Mouse (Mus musculus) spleen, postnatal 36 days (tissue): ENCODE measurements around the gene Cd82.

ENCODE experiments used
- DNase-seq, 2 experiments: peaks; one replicate each; pipeline ENCODE4 v3.0.0; 2022; ENCODE audit warnings: low spot score in 2 of 2, mixed read lengths in 1 of 2

The Cd82 gene

GRCm38 (mm10) chr2:93462760-93463159 is at the start of gene Cd82:
TSS of gene Cd82 (minus strand) at chr2:93463140.
- DNase-seq: peak; percentile 64 to 74

GRCm38 (mm10) chr2:93512130-93512529 is 49.2 kb upstream of the Cd82 start:
- no peak for DNase-seq

DNA sequence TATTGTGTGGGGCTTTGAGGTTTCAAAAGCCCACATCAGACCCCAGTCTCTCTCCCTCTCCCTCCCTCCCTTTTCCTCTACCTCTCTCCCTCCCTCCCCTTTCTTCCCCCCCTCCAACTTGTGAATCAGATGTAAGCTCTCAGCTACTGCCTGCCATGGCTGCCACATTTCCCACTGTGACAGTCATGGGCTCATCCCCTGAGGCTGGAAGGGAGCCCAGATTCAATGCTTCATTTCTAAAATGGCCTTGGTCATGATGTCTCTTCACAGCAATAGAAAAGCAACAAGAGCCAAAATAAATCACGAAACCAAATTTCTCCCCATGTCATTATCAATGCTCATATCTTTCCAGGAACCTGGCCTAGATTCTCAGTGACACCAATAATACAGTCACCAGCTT is 47.9 kb upstream of the Cd82 start:
- no peak for DNase-seq

- no peak for DNase-seq
Measured at GRCm38 (mm10) chr2:93509777-93510750, 47.1 kb upstream of the Cd82 start.

DNA sequence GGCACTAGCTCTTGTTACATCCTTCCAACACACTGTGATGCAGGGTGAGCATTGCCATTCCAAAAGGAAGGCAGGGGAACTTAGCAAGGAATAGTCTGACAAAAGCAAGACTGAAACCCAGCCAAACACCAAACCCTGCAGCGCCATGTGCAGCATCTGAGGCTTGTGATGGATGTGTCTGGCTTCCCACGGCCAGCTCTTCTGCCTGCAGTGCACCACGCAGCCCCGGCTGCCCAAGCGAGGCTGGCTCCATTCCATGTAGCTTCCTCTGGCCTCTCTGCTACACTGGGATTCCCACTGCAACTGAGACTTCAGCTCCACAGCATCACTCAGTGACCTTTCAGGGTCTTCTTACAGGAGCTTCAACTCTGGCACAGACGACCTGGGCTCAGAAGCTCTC is 42.2 kb upstream of the Cd82 start:
- no peak for DNase-seq

GRCm38 (mm10) chr2:93503353-93503752 is 40.4 kb upstream of the Cd82 start:
- DNase-seq: no peak

- DNase-seq: no peak
Measured at GRCm38 (mm10) chr2:93501303-93501702, 38.4 kb upstream of the Cd82 start.

- no peak for DNase-seq
Measured at GRCm38 (mm10) chr2:93497221-93497620, 34.3 kb upstream of the Cd82 start.

DNA sequence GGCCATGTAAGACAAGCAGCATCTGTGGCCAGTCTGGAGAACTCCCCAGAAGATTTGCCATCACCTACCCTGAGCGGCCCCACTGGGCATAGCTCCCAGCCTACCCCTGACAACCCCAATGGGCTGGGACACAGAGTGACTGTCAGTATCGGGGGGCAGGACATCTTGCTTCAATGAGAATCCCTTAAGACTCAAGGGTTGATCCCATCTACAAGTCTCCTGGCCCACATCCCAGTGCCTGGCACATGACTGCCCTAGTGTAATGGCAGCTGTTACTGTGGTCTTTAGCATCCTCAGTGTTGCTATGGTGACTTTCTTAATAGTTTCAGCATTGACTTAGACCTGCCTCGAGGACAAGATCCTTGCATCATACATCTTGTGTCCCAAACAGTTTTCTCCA is 32.2 kb upstream of the Cd82 start:
- DNase-seq: no peak

- no peak for DNase-seq
Measured at GRCm38 (mm10) chr2:93493541-93493940, 30.6 kb upstream of the Cd82 start.

- no peak for DNase-seq
Measured at GRCm38 (mm10) chr2:93490516-93490915, 27.6 kb upstream of the Cd82 start.

GRCm38 (mm10) chr2:93488911-93489587 is 26.1 kb upstream of the Cd82 start:
- no peak for DNase-seq

DNA sequence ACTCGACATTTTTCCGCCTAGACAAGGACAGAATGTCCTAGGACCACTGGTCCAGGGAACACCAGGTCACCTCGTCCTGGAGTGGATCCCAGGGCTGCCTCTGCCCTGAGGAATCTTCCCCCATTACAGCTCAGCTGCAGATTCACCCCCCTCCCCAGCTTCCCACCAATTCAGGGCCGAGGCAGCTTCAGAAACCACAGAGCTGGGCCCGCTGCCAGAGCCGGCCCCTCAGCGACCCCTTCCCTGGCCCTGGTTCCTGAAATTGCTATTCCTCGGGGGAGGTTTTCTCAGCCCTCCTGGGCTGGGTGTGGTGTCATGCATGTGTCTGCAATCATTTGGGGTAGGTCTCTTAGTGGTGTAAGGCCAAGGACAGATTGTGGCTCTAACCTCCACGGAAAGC is 22.5 kb upstream of the Cd82 start:
- no peak for DNase-seq

DNA sequence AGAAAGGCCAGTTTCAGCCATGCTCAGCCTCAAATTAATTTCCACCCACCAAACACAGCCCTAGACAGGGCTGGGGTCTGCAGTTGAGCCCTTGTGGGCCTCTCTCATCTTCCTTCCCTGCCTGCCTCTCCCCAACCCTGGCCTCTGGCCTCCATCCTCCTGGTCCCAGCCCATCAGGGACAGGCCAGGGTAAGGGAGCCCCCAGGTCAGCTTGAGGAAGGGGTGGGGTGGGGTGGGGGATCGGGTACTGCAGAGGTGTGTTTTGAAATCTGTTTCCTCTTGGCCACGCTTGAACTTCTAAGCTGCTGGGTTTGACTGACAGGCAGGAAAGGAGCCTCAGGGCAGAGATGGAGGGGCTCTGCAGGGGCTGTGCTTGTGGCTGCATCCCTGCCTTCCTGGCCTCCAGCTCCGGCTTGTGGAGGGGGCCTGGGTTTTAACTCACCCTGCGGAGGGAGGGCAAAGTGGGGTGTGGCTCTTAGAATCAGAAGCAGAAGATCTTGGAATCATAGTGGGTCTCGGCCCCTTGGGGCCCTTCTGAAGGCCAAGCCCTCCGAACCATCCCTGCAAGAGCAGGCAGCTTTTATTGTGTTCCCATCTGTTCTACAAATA is 19.2 kb upstream of the Cd82 start:
- no peak for DNase-seq

DNA sequence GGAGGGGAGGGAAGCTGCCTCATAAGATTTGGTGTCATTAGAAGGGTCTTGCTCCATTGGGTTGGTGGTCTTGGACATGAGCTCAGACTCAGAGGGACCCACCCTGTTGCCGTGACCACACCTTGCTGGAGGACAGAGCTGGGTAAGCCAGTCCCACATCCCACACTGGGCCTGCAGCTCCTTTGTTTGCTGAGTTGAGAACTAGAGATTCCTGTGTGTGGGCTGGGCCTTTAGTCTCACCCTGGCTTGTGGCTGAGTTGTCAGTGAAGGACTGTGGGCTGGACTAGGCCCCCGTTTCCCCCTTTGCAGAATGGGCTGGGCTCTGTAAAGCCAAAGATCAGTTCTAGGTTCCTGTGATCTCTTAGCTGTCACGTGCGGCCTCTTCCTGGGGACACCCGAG is 15.8 kb upstream of the Cd82 start:
- DNase-seq: no peak

DNA sequence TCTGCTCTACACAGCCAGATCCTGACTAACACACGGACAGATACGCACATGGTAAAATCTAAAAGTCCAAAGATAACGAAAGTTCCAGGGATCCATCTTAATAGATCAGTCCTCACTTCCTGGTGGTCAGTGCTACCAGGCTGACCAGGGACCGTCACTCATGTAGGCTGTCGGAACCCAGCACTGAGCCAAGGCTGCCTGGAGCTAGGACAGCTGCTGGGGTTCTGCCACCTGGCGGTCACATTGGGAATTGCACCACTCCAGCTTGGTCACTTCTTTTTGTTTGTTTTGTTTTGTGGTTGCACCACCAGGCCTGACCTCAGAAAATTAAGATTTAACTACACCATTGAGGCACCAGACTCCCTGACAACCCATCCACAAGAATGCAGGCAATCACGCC is 14.6 kb upstream of the Cd82 start:
- DNase-seq: no peak

DNA sequence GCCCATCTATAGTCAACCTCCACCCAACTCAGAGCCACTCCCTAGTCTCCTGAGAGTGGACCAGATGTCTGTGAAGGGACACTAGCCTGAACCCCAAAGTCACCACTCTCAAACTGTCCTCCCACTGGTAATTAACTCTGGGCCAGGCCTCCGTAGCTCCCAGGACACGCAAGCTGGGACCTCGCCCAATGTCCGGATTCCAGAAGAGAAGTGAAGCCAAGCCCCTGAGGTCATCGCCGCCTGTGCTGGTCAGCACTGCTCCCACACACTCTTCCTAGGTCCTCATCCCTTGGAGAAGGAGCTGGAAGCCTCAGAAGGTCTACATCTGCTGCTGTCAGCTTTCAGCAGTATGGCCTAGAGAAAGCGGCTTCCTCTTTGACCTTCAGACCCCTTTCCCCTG is 13.5 kb upstream of the Cd82 start:
- no peak for DNase-seq

GRCm38 (mm10) chr2:93475040-93475439 is 12.1 kb upstream of the Cd82 start:
- DNase-seq: peak; percentile 68 to 77

DNA sequence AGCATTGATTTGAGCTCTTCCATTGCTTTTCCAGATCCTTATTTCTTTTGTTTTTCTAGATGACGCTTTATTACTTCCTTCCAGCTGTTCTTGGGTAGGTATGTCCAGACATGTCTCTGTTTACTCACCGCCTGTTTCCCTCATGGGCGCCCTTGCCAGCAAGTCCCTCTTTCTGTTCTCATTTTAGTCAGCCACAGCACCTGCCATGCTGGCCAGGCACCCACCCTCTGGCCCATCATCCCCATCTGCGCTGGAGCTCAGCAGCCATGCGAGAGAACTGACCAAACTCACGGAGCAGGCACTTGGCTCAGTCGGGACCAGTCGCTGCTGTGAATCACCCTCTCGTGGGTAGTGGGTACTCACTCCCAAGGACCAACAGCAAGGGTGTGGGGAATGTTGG is 11.0 kb upstream of the Cd82 start:
- no peak for DNase-seq

DNA sequence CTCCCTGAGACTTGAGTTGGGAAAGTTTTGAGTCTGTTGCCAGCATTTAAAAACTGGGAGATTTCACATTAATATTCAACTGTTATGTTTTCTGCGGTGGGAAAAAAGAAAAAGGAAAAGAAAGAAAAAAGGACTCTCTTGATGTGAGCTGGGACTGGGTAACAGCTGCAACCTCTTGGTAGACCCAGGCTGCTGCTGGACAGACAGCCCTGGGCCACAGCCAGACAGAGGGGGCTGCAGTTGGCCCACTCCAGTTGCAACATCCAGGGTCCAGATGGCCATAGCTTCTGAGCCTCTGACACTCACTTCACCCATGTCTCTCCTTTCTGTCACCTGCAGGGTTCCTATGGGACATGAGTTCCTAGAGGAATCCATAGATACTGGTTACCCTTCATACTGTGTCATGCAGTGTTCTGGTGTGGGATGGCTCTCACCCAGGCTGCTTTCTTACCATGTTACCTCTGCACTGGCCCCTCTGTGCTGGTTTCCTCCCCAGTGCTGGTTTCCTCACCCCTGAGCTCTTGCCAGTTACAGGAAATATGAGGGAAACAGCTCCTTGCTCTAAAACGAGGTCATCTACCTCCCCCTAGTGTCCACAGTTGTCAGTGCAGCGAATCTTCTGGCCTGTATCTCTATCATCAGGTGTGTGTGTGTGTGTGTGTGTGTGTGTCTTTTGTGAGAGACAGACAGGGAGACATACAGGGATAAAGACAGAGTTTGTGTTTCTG is 8.1 kb upstream of the Cd82 start:
- peak; percentile 76 to 82 for DNase-seq

DNA sequence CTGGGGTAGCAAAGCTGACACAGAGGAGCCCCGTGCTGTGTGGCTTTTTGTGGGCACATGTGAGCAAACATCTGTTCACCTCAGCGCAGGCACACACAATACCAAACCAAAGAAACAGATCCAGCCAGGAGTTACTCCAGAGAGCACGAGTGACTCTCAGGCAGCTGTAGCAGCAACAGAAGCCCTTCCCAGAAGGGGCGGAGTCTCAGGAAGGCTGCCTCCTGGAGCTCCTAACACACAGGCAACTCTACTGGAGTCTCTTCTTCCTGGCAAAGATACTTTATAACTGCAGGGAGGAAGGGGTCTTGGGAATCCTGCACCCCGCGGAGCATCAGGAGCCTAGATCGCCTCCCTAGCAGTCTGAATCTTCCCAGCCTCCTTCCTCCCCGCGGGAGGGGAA is 7.2 kb upstream of the Cd82 start:
- DNase-seq: no peak

DNA sequence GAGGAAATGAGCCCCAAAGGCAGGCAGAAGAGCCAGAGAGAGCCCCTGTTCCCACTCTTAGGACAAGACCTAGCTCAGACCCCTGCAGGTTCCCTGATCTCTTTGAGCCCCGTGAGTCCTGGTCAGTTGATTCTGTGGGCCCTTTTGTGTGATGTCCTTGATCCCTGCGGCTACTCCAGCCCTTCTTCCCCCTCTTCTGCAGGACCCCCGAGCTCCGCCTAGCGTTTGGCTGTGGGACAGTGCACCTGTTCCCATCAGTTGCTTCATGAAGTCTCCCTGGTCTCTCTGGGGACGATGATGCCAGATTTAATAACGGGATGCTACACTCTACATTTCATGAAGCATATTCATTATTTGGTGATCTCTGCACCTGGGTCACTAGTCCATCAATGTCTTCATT is 6.2 kb upstream of the Cd82 start:
- DNase-seq: peak in 1 of 2 experiments; percentile 50
